Mouse (Mus musculus) forebrain, embryonic 11.5 days (tissue): ENCODE measurements around the gene Thrsp. TPM values are rescaled to one million over a fixed set of nuclear protein-coding genes. Genes with fewer than 3 reads are reported as not detected.

ENCODE experiments used
- ATAC-seq: fragments of 200-750 bp; cut with Nextera tagmentation; replicated peaks from 2 replicates; pipeline ENCODE4 v1.8.0; 2017; ENCODE audit warnings: moderate TSS enrichment; ENCODE audit not compliant: low FRiP score
- DNase-seq: peaks from one replicate; pipeline ENCODE4 v3.0.0-alpha.2; 2017; ENCODE audit warnings: low spot score
- H3K27ac ChIP-seq: fragments of 300-500 bp; sonication (generic); 2 replicates; pipeline ENCODE4 v1.5.1; 2014; ENCODE audit warnings: low read depth, low read length
- H3K27me3 ChIP-seq: fragments of 300-500 bp; sonication (generic); 2 replicates; pipeline ENCODE4 v1.6.1; 2014; ENCODE audit warnings: mild to moderate bottlenecking, low read length, mixed read lengths; ENCODE audit not compliant: control insufficient read depth, insufficient read depth
- H3K36me3 ChIP-seq: fragments of 300-500 bp; sonication (generic); 2 replicates; pipeline ENCODE4 v1.6.1; 2014; ENCODE audit warnings: mild to moderate bottlenecking, low read length, moderate library complexity, mixed read lengths; ENCODE audit not compliant: control insufficient read depth, insufficient read depth
- H3K4me1 ChIP-seq: fragments of 300-500 bp; sonication (generic); replicated peaks from 2 replicates; pipeline ENCODE4 v1.6.1; 2014; ENCODE audit warnings: low read length, mixed read lengths; ENCODE audit not compliant: control insufficient read depth, insufficient read depth
- H3K4me2 ChIP-seq: fragments of 300-500 bp; sonication (generic); 2 replicates; pipeline ENCODE4 v1.6.1; 2014; ENCODE audit warnings: low read depth, mild to moderate bottlenecking, low read length, moderate library complexity, mixed read lengths; ENCODE audit not compliant: severe bottlenecking
- H3K4me3 ChIP-seq: fragments of 300-500 bp; sonication (generic); 2 replicates; pipeline ENCODE4 v1.5.1; 2014; ENCODE audit warnings: low read depth, low read length
- H3K9ac ChIP-seq: fragments of 300-500 bp; sonication (generic); 2 replicates; pipeline ENCODE4 v1.6.1; 2014; ENCODE audit warnings: low read length
- H3K9me3 ChIP-seq: fragments of 300-500 bp; sonication (generic); 2 replicates; pipeline ENCODE4 v1.6.1; 2016; ENCODE audit warnings: low read length, mixed read lengths; ENCODE audit not compliant: control insufficient read depth
- WGBS: fragments of 180-500 bp; shearing (Covaris S2); extraction: QIAGEN DNeasy Blood & Tissue Kit; methylation state at CpG from one replicate; pipeline ENCODE4 v1.1.7; 2014; 5-methylcytosine and 5-hydroxymethylcytosine counted together
- polyA plus RNA-seq: library from polyadenylated mRNA; unstranded; fragments of >200 nt; fragmentation: Nextera tagmentation; extraction: Ambion mirVana; gene quantifications from 2 replicates; pipeline ENCODE4 v1.2.1, GENCODE M21; 2014

Gene Thrsp
- polyA plus RNA-seq, 1 experiment from 2014 or later = 0.28 TPM

DNA sequence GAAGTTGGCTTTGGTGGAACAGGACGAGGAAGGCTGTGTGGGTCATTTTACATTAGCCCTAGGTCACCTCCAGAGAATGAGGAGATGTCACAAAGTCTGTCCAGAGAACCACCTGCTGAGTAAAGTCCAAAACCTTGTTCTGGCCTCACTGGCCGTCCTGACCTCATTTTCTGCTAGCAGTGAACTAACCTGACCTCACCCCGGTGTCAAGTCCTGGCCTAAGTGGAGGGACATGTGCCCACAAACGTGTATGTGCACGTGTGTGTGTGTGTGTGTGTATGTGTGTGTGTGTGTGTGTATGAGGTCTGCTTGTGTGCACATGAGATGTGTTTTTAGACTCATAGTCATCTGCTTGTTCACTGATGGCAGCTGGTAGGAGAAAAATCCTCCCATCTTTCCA is 6.2 kb upstream of the Thrsp start:
- Histone ChIP-seq H3K27ac (no peak overlapping the region), H3K4me3 (no peak overlapping the region), H3K27me3 (no peaks in the 10 kb centered on the region), H3K4me2 (no peak overlapping the region), H3K9me3 (no peaks in the 10 kb centered on the region), H3K4me1 (no peaks in the 10 kb centered on the region), H3K9ac (no peak overlapping the region), H3K36me3 (no peaks in the 10 kb centered on the region)
- ATAC-seq (no peak), DNase-seq (no peak)
- 60% methylated on average over 5 of the region's 5 CpGs for WGBS

DNA sequence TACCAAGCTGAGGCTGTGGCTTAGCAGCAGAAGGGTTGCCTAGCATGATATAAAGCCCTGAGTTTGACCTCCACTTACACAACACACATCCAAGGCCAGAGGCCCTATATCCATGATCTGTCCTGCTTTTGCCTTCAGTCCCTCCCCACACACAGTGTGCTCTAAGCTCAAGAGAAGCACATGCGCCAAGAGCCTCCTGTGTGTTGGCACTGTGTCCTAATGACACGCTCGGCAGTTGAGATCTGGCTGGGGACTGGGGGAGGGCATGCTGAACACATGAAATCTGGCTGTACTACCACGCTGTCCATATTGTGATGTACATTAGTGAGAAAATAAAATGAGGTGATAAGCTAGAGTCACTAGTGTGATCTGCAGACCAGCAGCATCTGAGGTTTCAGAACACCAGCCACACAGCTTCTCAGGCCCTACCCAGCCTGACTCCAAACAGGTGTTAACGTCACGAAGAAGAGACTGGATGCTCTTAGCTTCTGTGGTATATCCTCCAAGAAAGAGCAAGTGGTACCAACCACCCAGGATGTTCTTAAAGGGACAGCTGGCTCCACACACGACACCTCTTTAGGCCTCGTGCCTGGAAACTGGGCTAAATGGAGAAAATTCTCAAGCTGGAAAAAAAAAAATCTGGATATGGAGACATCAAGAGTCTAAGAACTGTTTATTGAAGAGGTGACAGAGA is 3.6 kb upstream of the Thrsp start:
- Histone ChIP-seq H3K9ac (no peak overlapping the region), H3K4me2 (no peak overlapping the region), H3K4me3 (no peak overlapping the region), H3K27me3 (no peaks in the 10 kb centered on the region), H3K4me1 (no peaks in the 10 kb centered on the region), H3K27ac (no peak overlapping the region), H3K36me3 (no peaks in the 10 kb centered on the region), H3K9me3 (no peaks in the 10 kb centered on the region)
- WGBS = 86% methylated on average over 8 of the region's 8 CpGs
- ATAC-seq (no peak), DNase-seq (no peak)

DNA sequence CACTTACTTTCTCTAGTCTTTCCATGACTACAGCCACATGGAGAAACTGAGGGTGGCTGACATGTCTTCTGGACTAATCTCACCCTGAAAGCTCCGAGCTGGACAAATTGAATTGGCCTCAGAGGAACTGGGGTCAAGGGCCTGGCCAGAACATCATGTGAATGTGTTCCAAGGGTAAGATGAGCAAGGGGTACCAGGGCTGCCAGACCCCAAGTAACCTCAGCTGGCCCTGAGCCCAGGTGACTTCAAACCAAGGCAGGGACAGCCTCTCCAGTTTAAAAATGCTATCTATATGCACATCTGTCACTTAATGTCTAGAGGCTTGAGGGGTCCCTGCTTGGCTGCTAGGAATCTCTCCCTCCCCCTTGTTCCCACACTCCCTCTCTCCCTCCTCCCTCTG is 2.9 kb upstream of the Thrsp start:
- WGBS = 82% methylated on average over 1 of the region's 1 CpGs
- Histone ChIP-seq H3K36me3 (no peaks in the 10 kb centered on the region), H3K4me1 (no peaks in the 10 kb centered on the region), H3K9ac (no peak overlapping the region), H3K9me3 (no peaks in the 10 kb centered on the region), H3K4me2 (no peak overlapping the region), H3K4me3 (no peak overlapping the region), H3K27me3 (no peaks in the 10 kb centered on the region), H3K27ac (no peak overlapping the region)
- no peak for ATAC-seq
- no peak for DNase-seq

DNA sequence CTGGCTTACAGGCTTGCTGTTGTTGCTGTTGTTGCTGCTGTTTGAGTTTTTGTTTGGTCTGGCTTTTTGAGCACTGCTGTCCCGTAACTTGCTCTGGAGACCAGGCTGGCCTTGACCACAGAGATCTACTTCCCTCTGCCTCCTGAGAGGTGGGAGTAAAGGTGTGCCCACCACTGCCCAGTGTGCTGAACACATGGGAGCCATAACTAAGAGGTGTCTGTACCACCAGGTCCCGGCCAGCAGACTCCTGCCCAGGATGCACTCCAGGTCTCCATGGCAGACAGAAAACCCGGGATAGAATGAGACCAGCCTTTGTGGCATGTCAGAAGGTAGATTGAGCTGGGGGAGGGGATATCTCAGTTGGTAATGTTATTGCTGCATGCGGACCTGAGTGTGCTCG is 1.6 kb upstream of the Thrsp start:
- DNase-seq = no peak
- H3K36me3 ChIP-seq = no peaks in the 10 kb centered on the region
- no peak overlapping the region for H3K4me2 ChIP-seq
- H3K27me3 ChIP-seq = no peaks in the 10 kb centered on the region
- H3K9me3 ChIP-seq = no peaks in the 10 kb centered on the region
- H3K4me1 ChIP-seq = no peaks in the 10 kb centered on the region
- H3K9ac ChIP-seq = no peak overlapping the region
- ATAC-seq = no peak
- H3K4me3 ChIP-seq = no peak overlapping the region
- no peak overlapping the region for H3K27ac ChIP-seq
- 87% methylated on average over 5 of the region's 5 CpGs for WGBS

DNA sequence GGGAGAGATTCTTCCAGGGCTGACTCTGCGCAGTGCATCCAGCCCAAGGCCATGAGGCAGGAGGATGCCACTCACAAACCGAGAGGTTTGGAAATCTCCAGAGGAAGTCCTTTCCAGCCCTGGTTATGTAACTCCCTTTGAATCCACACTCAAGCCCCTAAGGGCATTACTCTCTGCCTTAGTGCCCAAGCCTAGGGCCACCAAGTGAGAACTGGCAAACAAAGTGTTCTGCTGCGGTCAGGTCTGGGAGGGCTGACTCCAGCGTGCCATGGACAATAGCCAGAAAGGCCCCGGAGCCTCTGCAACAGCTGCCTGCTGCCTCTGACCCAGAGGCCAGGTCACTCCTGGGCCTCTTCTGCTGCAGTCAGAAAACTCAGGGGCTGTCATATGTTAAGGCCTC is 1.2 kb upstream of the Thrsp start:
- Histone ChIP-seq H3K27ac (no peak overlapping the region), H3K4me2 (no peak overlapping the region), H3K9ac (no peak overlapping the region), H3K9me3 (no peaks in the 10 kb centered on the region), H3K4me3 (no peak overlapping the region), H3K4me1 (no peaks in the 10 kb centered on the region), H3K27me3 (no peaks in the 10 kb centered on the region), H3K36me3 (no peaks in the 10 kb centered on the region)
- DNase-seq (no peak), ATAC-seq (no peak)
- WGBS = 72% methylated on average over 5 of the region's 5 CpGs

DNA sequence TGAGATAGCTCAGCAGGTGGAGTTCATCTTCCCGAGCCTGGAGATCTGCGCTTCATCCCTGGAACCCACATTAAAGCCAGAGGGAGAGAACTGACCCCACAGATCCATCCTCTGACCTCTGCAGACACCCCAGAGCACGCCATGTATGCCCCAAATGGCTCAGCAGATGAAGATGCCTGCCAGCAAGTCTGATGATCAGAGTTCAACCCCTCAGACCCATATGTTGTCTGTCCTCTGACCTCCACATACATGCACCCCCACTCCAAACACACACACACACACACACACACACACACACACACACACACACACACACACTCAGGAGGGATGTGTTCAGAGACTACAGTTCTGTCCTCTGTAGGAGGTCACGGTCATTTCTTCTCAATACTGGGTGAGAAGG is 1.1 kb downstream of the Thrsp start:
- DNase-seq (no peak), ATAC-seq (no peak)
- WGBS = 87% methylated on average over 4 of the region's 4 CpGs
- Histone ChIP-seq H3K9ac (no peak overlapping the region), H3K27me3 (no peaks in the 10 kb centered on the region), H3K4me1 (no peaks in the 10 kb centered on the region), H3K9me3 (no peaks in the 10 kb centered on the region), H3K4me3 (no peak overlapping the region), H3K36me3 (no peaks in the 10 kb centered on the region; the same call in 1 of the 2 replicates), H3K27ac (no peak overlapping the region), H3K4me2 (no peak overlapping the region)

DNA sequence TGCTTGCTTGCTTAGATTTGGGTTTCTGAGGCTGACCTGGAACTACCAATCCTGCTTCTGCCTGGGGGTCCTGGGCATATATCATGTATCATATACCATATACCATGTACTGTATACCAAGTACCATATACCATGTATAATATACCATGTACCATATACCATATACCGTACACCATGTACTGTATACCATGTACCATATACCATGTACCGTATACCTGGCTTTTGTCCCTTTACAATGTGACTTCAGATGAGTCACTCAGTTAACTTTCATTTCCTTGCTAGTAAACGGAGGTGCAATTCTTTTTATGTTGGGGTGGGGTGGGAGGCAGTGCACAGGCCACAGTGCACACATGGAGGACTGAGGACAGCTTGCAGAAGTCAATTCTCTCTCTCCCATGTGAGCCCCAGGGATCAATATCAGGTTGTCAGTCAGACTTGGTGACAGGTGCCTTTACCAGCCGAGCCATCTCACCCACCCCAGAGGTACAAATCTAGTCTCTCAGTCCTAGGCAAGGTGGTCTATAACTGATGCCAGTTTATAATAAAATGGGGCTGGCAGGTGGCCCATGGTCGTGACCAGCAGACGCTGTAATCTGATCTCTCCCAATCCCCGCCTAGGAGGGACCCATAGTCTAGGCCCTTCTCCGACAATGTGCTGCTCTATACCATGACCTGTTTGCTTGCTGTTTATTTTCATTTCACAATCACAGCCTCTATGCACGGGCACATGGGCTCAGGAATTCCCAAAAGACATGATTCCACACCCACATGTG is 2.4 kb downstream of the Thrsp start:
- Histone ChIP-seq H3K4me1 (no peaks in the 10 kb centered on the region), H3K4me2 (no peak overlapping the region), H3K4me3 (no peak overlapping the region), H3K27me3 (no peaks in the 10 kb centered on the region), H3K9ac (no peak overlapping the region), H3K36me3 (no peaks in the 10 kb centered on the region; the same call in 1 of the 2 replicates), H3K27ac (no peak overlapping the region), H3K9me3 (no peaks in the 10 kb centered on the region)
- ATAC-seq (no peak), DNase-seq (no peak)
- WGBS = 68% methylated on average over 9 of the region's 9 CpGs

DNA sequence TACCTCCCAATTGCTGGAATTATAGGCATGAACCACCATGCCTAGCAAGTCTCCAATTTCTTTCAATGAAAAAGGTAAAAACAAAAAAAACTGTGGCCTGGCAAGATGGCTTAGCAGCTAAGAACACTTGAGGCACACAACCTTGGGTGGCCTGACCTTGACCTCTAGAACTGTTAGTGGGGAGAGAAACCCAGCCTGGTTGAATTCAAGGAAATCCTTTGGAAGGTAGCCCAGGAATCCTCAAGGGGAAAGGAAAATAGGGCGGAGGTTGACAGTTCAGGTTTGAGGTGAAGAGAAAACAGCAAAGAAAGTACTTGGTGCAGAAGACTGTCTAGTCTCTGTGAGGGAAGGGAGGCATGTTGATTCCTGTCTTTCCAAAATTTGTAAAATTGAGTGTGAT is 3.1 kb downstream of the Thrsp start:
- H3K36me3 ChIP-seq = peaks cover under 1% of the 10 kb centered on the region; the same call in 1 of the 2 replicates
- 97% methylated on average over 1 of the region's 1 CpGs for WGBS
- H3K4me2 ChIP-seq = no peak overlapping the region
- H3K27ac ChIP-seq = no peak overlapping the region
- H3K4me3 ChIP-seq = no peak overlapping the region
- DNase-seq = no peak
- ATAC-seq = no peak
- H3K9ac ChIP-seq = no peak overlapping the region
- no peaks in the 10 kb centered on the region for H3K27me3 ChIP-seq
- H3K4me1 ChIP-seq = no peaks in the 10 kb centered on the region
- H3K9me3 ChIP-seq = no peaks in the 10 kb centered on the region

DNA sequence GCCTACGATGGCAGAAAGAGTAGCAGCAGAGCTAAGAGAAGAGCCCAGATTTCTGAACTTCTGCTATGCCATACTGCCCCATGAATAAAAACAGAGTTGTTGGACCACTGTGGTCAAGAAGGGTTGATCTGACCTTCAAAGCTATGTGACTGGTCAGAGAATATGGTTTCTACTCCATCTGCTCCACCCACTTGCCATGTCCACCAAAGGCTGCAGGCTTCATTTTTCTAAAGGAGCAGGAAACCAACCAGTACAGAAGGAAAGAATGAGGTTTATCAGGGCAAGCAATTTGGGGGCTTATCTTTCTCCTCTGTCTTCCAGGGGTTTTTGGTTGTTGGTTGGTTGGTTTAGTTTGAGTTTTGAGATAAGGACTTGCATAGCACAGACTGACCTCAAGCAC is 3.5 kb downstream of the Thrsp start:
- Histone ChIP-seq H3K27ac (no peak overlapping the region), H3K4me2 (no peak overlapping the region), H3K9me3 (no peaks in the 10 kb centered on the region), H3K9ac (no peak overlapping the region), H3K4me3 (no peak overlapping the region), H3K4me1 (no peaks in the 10 kb centered on the region), H3K36me3 (peaks cover 2% of the 10 kb centered on the region; the same call in 1 of the 2 replicates), H3K27me3 (no peaks in the 10 kb centered on the region)
- DNase-seq (no peak), ATAC-seq (no peak)
- 100% methylated on average over 1 of the region's 1 CpGs for WGBS
